Mouse (Mus musculus) kidney, adult 2 months (tissue): ENCODE measurements around the gene Ap5s1. TPM values are rescaled to one million over a fixed set of nuclear protein-coding genes. Genes with fewer than 3 reads are reported as not detected.

Experiments used
- DNase-seq: peaks from one replicate; pipeline ENCODE4 v3.0.0; 2021
- H3K27ac ChIP-seq: fragments of 200-500 bp; 2 replicates; pipeline ENCODE4 v1.5.1; 2012; ENCODE audit warnings: low read depth, low read length, control low read depth, inconsistent platforms; ENCODE audit not compliant: insufficient read depth
- H3K27me3 ChIP-seq: fragments of 200-500 bp; replicated peaks from 2 replicates; pipeline ENCODE4 v1.6.1; 2012; ENCODE audit warnings: mild to moderate bottlenecking, moderate library complexity, low read length, inconsistent platforms; ENCODE audit not compliant: control insufficient read depth, insufficient read depth
- H3K36me3 ChIP-seq: fragments of 200-500 bp; 2 replicates; pipeline ENCODE4 v1.6.1; 2012; ENCODE audit warnings: mild to moderate bottlenecking, moderate library complexity, low read length, inconsistent platforms; ENCODE audit not compliant: control insufficient read depth, insufficient read depth
- H3K4me1 ChIP-seq: fragments of 200-500 bp; 2 replicates; pipeline ENCODE4 v1.6.1; 2011; ENCODE audit warnings: low read length; ENCODE audit not compliant: control insufficient read depth, insufficient read depth
- H3K4me3 ChIP-seq: fragments of 200-500 bp; 2 replicates; pipeline ENCODE4 v1.5.1; 2011; ENCODE audit warnings: mild to moderate bottlenecking, low read depth, low read length, control low read depth; ENCODE audit not compliant: insufficient read depth
- CTCF ChIP-seq: fragments of 200-500 bp; conservative IDR thresholded peaks from 2 replicates; pipeline ENCODE4 v1.5.1; 2011; ENCODE audit warnings: low read depth, mild to moderate bottlenecking, control low read depth, low read length, moderate library complexity, mixed read lengths; ENCODE audit not compliant: insufficient read depth, insufficient read length
- POLR2A ChIP-seq: fragments of 200-500 bp; IDR thresholded peaks from one replicate; pipeline ENCODE4 v1.6.1; 2011; ENCODE audit warnings: low read depth, low read length, control low read depth
- WGBS: fragments of 180-500 bp; shearing (Covaris S2); methylation state at CpG from one replicate; pipeline ENCODE4 v1.1.7; 2018; 5-methylcytosine and 5-hydroxymethylcytosine counted together
- polyA plus RNA-seq: library from polyadenylated mRNA; depleted of rRNA; stranded (reverse); fragments of >200 nt; gene quantifications from 2 replicates; pipeline ENCODE4 v1.2.3, GENCODE M21; 2012

Gene Ap5s1
- polyA plus RNA-seq, 1 experiment = 48.5 TPM

- DNase-seq = peak; percentile 27
- Histone ChIP-seq H3K27me3 (no peaks in the 10 kb centered on the region), H3K4me3 (no peak overlapping the region), H3K4me1 (no peaks in the 10 kb centered on the region), H3K36me3 (no peaks in the 10 kb centered on the region), H3K27ac (no peak overlapping the region)
- WGBS = 89% methylated on average over 16 of the region's 16 CpGs
- TF ChIP-seq CTCF = no peak
- no peak for TF ChIP-seq POLR2A
These were observed 10.1 kb upstream of the Ap5s1 start for GRCm38 (mm10) chr2:131196606-131197316.

GRCm38 (mm10) chr2:131200710-131201109, 6.2 kb upstream of the Ap5s1 start:
- no peak overlapping the region for H3K4me3 ChIP-seq
- TF ChIP-seq POLR2A (no peak), CTCF (no peak)
- H3K27ac ChIP-seq = no peak overlapping the region
- no peak for DNase-seq
- peaks cover 3% of the 10 kb centered on the region; the same call in 1 of the 2 replicates for H3K4me1 ChIP-seq
- no peaks in the 10 kb centered on the region for H3K36me3 ChIP-seq
- WGBS = 87% methylated on average over 2 of the region's 2 CpGs
- H3K27me3 ChIP-seq = no peaks in the 10 kb centered on the region

GRCm38 (mm10) chr2:131201262-131201661, 5.6 kb upstream of the Ap5s1 start:
- 60% methylated on average over 3 of the region's 3 CpGs for WGBS
- Histone ChIP-seq H3K36me3 (no peaks in the 10 kb centered on the region), H3K4me3 (no peak overlapping the region), H3K27me3 (no peaks in the 10 kb centered on the region), H3K4me1 (peaks cover 3% of the 10 kb centered on the region; the same call in 1 of the 2 replicates), H3K27ac (no peak overlapping the region)
- peak; percentile 25 for DNase-seq
- TF ChIP-seq POLR2A = no peak
- no peak for TF ChIP-seq CTCF

GRCm38 (mm10) chr2:131203816-131204409, 3.0 kb upstream of the Ap5s1 start:
- no peak overlapping the region for H3K4me3 ChIP-seq
- no peak for DNase-seq
- TF ChIP-seq CTCF (no peak), POLR2A (no peak)
- peak overlapping the region; percentile 74 for H3K27ac ChIP-seq
- no peaks in the 10 kb centered on the region for H3K27me3 ChIP-seq
- 71% methylated on average over 6 of the region's 6 CpGs for WGBS
- H3K36me3 ChIP-seq = no peaks in the 10 kb centered on the region
- H3K4me1 ChIP-seq = peaks cover 3% of the 10 kb centered on the region; the same call in 1 of the 2 replicates

- H3K27ac ChIP-seq = peak overlapping the region; percentile 88
- peaks cover 8% of the 10 kb centered on the region; the same call in 1 of the 2 replicates for H3K4me1 ChIP-seq
- TF ChIP-seq POLR2A (no peak), CTCF (no peak)
- no peaks in the 10 kb centered on the region for H3K36me3 ChIP-seq
- H3K27me3 ChIP-seq = no peaks in the 10 kb centered on the region
- WGBS = 13% methylated on average over 7 of the region's 7 CpGs
- peak; percentile 99 for DNase-seq
- peak overlapping the region; percentile 7; the same call in 1 of the 2 replicates for H3K4me3 ChIP-seq
These were observed 2.4 kb upstream of the Ap5s1 start for GRCm38 (mm10) chr2:131204410-131204981.

- H3K36me3 ChIP-seq = no peaks in the 10 kb centered on the region
- H3K4me3 ChIP-seq = no peak overlapping the region
- DNase-seq = no peak
- peaks cover 12% of the 10 kb centered on the region; the same call in 1 of the 2 replicates for H3K4me1 ChIP-seq
- 86% methylated on average over 8 of the region's 8 CpGs for WGBS
- no peaks in the 10 kb centered on the region for H3K27me3 ChIP-seq
- TF ChIP-seq CTCF (no peak), POLR2A (no peak)
- no peak overlapping the region for H3K27ac ChIP-seq
These were observed 1.2 kb upstream of the Ap5s1 start for GRCm38 (mm10) chr2:131205521-131206182.
